27 mouse cellular contexts compared by ENCODE assay signal in the genomic region with DNA sequence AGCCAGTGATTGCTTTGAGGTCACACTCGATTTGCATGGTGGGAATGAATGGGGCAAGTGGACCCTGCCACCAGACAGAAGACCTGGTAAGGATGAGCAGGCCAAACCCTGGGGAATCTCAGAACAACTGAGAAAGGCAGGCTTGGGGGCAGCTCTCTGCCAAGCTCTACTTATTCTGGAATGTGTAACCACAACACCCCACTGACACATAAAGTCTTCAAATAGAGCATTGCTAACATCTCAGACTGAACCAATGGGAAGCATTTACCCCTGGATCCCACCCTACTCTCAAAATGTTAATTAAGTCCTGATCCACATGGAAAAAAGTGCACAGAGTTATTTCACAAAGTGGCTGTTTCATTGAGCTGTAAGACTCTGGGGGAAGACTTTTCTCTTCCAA.
"Had no signal": no experiment of that assay in that cellular context is flagged by ENCODE, and none has a peak within 500 bp of the region (broad histone marks: within the 10 kb centered on the region; RNA-seq: fewer than 3 reads in every experiment).

No protein-coding gene starts in this region.

- H3K9ac ChIP-seq: heart, embryonic 13.5 days; heart, embryonic 15.5 days; hindbrain, embryonic 13.5 days; hindbrain, embryonic 15.5 days; limb, embryonic 12.5 days; liver, embryonic 13.5 days; liver, embryonic 15.5 days; liver, postnatal 0 days had no signal

- H3K27ac ChIP-seq: heart, adult 2 months; heart, embryonic 13.5 days; heart, embryonic 15.5 days; hindbrain, embryonic 13.5 days; hindbrain, embryonic 15.5 days; hindbrain, postnatal 0 days; limb, embryonic 12.5 days; liver, embryonic 13.5 days; liver, embryonic 15.5 days had no signal

- ATAC-seq: hindbrain, postnatal 0 days; intestine, embryonic 16.5 days; liver, postnatal 0 days had no signal

- H3K4me2 ChIP-seq: heart, embryonic 11.5 days; heart, embryonic 13.5 days; heart, embryonic 15.5 days; hindbrain, embryonic 13.5 days; hindbrain, embryonic 15.5 days; limb, embryonic 12.5 days; liver, embryonic 11.5 days; liver, embryonic 13.5 days; liver, embryonic 15.5 days had no signal

- H3K4me1 ChIP-seq: heart, embryonic 15.5 days; hindbrain, embryonic 13.5 days; hindbrain, embryonic 15.5 days; limb, embryonic 12.5 days; liver, embryonic 13.5 days; liver, embryonic 15.5 days had no signal

- H3K4me3 ChIP-seq: heart, adult 2 months; heart, embryonic 13.5 days; heart, embryonic 15.5 days; hindbrain, embryonic 13.5 days; hindbrain, embryonic 15.5 days; limb, embryonic 12.5 days; liver, embryonic 13.5 days; liver, embryonic 15.5 days had no signal

- H3K27me3 ChIP-seq: heart, embryonic 13.5 days; heart, embryonic 15.5 days; hindbrain, embryonic 13.5 days; hindbrain, embryonic 15.5 days; limb, embryonic 12.5 days; liver, embryonic 13.5 days; liver, embryonic 15.5 days had no signal

- H3K9me3 ChIP-seq: heart, embryonic 13.5 days; heart, embryonic 15.5 days; hindbrain, embryonic 13.5 days; hindbrain, embryonic 15.5 days; limb, embryonic 12.5 days; liver, embryonic 13.5 days; liver, embryonic 15.5 days had no signal

- DNase-seq: gastrocnemius, postnatal 14 days; gastrocnemius, postnatal 36 days; heart, adult 11 months; heart, adult 2 months; heart, postnatal 14 days; heart, postnatal 36 days; kidney, adult 11 months; kidney, adult 2 months; kidney, postnatal 10 days; kidney, postnatal 25 days; kidney, postnatal 4 days; layer of hippocampus, adult 9-11 months; layer of hippocampus, postnatal 36 days; left cerebral cortex, postnatal 4 days; liver; liver, embryonic 13.5 days; liver, postnatal 0 days had no signal

- H3K36me3 ChIP-seq: heart, embryonic 13.5 days; heart, embryonic 15.5 days; hindbrain, embryonic 13.5 days; hindbrain, embryonic 15.5 days; limb, embryonic 12.5 days; liver, embryonic 13.5 days; liver, embryonic 15.5 days had no signal
